10 mouse cellular contexts compared by ENCODE assay signal in genomic region chr14:27067866-27068271, GRCm38 (mm10). TPM values are rescaled to one million over a fixed set of nuclear protein-coding genes. Genes with fewer than 3 reads are reported as not detected.
DNase-seq lines count a peak whose midpoint lies in the region; ATAC-seq lines count a peak whose summit lies in the region.
"Had no signal": no experiment of that assay in that cellular context is flagged by ENCODE, and none has a peak within 500 bp of the region (broad histone marks: within the 10 kb centered on the region; RNA-seq: fewer than 3 reads in every experiment).

No protein-coding gene starts in this region.

- H3K4me1 ChIP-seq in lung, embryonic 16.5 days (replicated peaks; ENCODE audit: control insufficient read depth, insufficient read depth, low read length): peaks cover 30% of the 10 kb centered on the region
- H3K4me1 ChIP-seq in forebrain, embryonic 11.5 days (replicated peaks; ENCODE audit: control insufficient read depth, insufficient read depth, low read length): peaks cover 20% of the 10 kb centered on the region
- H3K4me1 ChIP-seq in limb, embryonic 10.5 days: peaks cover 100% of the 10 kb centered on the region
- H3K4me1 ChIP-seq in stomach, embryonic 15.5 days: peaks cover 49% of the 10 kb centered on the region

- no peak overlapping the region for H3K9ac ChIP-seq in lung, embryonic 16.5 days (ENCODE audit: low read length)
- H3K9ac ChIP-seq in forebrain, embryonic 11.5 days (ENCODE audit: low read length): no peak overlapping the region
- H3K9ac ChIP-seq in stomach, embryonic 15.5 days: no peak overlapping the region

- H3K4me2 ChIP-seq in lung, embryonic 16.5 days (ENCODE audit: low read depth, low read length): peak overlapping the region; percentile 19
- no peak overlapping the region for H3K4me2 ChIP-seq in forebrain, embryonic 11.5 days (ENCODE audit: low read depth, low read length, severe bottlenecking)
- H3K4me2 ChIP-seq in stomach, embryonic 15.5 days: no peak overlapping the region

- 0 out of 2 replicates have a peak, but pooled peaks have one; percentile 26 for ATAC-seq in lung, embryonic 16.5 days (ENCODE audit: low read depth)
- peak; percentile 42; the same call in 1 of the 2 replicates for ATAC-seq in forebrain, embryonic 11.5 days (replicated peaks; ENCODE audit: low FRiP score)
- ATAC-seq in stomach, embryonic 15.5 days (ENCODE audit: insufficient read depth, low FRiP score, low read depth): no peak

- H3K9me3 ChIP-seq in lung, embryonic 16.5 days (ENCODE audit: control insufficient read depth, low read length): no peaks in the 10 kb centered on the region
- H3K9me3 ChIP-seq in forebrain, embryonic 11.5 days (ENCODE audit: control insufficient read depth, low read length): no peaks in the 10 kb centered on the region
- no peaks in the 10 kb centered on the region for H3K9me3 ChIP-seq in limb, embryonic 10.5 days (replicated peaks)
- no peaks in the 10 kb centered on the region for H3K9me3 ChIP-seq in stomach, embryonic 15.5 days

- no peak for DNase-seq in lung, postnatal 4 days
- DNase-seq in forebrain, embryonic 11.5 days (ENCODE audit: low spot score): no peak
- DNase-seq in limb, embryonic 10.5 days (ENCODE audit: low spot score): peak; percentile 69
- DNase-seq in gastrocnemius, postnatal 4 days (ENCODE audit: low spot score in 2 of 2): no peak
- no peak for DNase-seq in adrenal gland, adult 18-20 months (ENCODE audit: low spot score in 2 of 2)
- no peak for DNase-seq in kidney, adult 9 months
- DNase-seq: cerebellum, postnatal 10 days; thymus, postnatal 4 days had no signal

- no peaks in the 10 kb centered on the region for H3K36me3 ChIP-seq in lung, embryonic 16.5 days (ENCODE audit: control insufficient read depth, insufficient read depth, low read length)
- no peaks in the 10 kb centered on the region for H3K36me3 ChIP-seq in forebrain, embryonic 11.5 days (ENCODE audit: control insufficient read depth, insufficient read depth, low read length)
- peaks cover 11% of the 10 kb centered on the region; the same call in 1 of the 2 replicates for H3K36me3 ChIP-seq in limb, embryonic 10.5 days
- H3K36me3 ChIP-seq in stomach, embryonic 15.5 days: no peaks in the 10 kb centered on the region

- H3K27me3 ChIP-seq in lung, embryonic 16.5 days (ENCODE audit: control insufficient read depth, insufficient read depth, low read depth, low read length): no peaks in the 10 kb centered on the region
- H3K27me3 ChIP-seq in forebrain, embryonic 11.5 days (ENCODE audit: control insufficient read depth, insufficient read depth, low read length): no peaks in the 10 kb centered on the region
- no peaks in the 10 kb centered on the region for H3K27me3 ChIP-seq in limb, embryonic 10.5 days (ENCODE audit: low read depth, poor library complexity, severe bottlenecking)
- H3K27me3 ChIP-seq in stomach, embryonic 15.5 days (replicated peaks): no peaks in the 10 kb centered on the region

- WGBS in lung, embryonic 16.5 days: 16% methylated on average over 6 of the region's 6 CpGs
- 16% methylated on average over 6 of the region's 6 CpGs for WGBS in forebrain, embryonic 11.5 days
- 11% methylated on average over 6 of the region's 6 CpGs for WGBS in limb, embryonic 10.5 days
- WGBS in stomach, embryonic 15.5 days: 25% methylated on average over 6 of the region's 6 CpGs

- peak overlapping the region; percentile 78 for H3K27ac ChIP-seq in lung, embryonic 16.5 days (ENCODE audit: low read length)
- H3K27ac ChIP-seq in forebrain, embryonic 11.5 days (ENCODE audit: low read depth, low read length): peak overlapping the region; percentile 31; the same call in 1 of the 2 replicates
- H3K27ac ChIP-seq in limb, embryonic 10.5 days: peak overlapping the region; percentile 94
- peak overlapping the region; percentile 37 for H3K27ac ChIP-seq in stomach, embryonic 15.5 days

- H3K4me3 ChIP-seq in lung, embryonic 16.5 days (ENCODE audit: low read length): no peak overlapping the region
- H3K4me3 ChIP-seq in forebrain, embryonic 11.5 days (ENCODE audit: low read depth, low read length): no peak overlapping the region
- peak overlapping the region; percentile 37 for H3K4me3 ChIP-seq in limb, embryonic 10.5 days
- H3K4me3 ChIP-seq in stomach, embryonic 15.5 days (replicated peaks): no peak overlapping the region

RNA-seq across cellular contexts. Expression of gene Il17rd, which starts 29.1 kb away (rescaled TPM):
- 1.9 and 2.0 TPM in 2 replicates for polyA plus RNA-seq in lung, embryonic 16.5 days (2015; fragmentation: Nextera tagmentation; extraction: Ambion mirVana)
- 7.2 and 7.8 TPM in 2 replicates for polyA plus RNA-seq in forebrain, embryonic 11.5 days (2014; fragmentation: Nextera tagmentation; extraction: Ambion mirVana)
- polyA plus RNA-seq in limb, embryonic 10.5 days (2016; fragmentation: Nextera tagmentation; extraction: Ambion mirVana): 17.4 and 18.2 TPM in 2 replicates
- 3.0 and 3.2 TPM in 2 replicates for polyA plus RNA-seq in stomach, embryonic 15.5 days (2015; fragmentation: Nextera tagmentation; extraction: Ambion mirVana)
- total RNA-seq in gastrocnemius, postnatal 4 days (2021): 10 to 100 TPM; 11.9 to 12.6 TPM
- 1 to 10 TPM; 2.9 to 3.7 TPM for total RNA-seq in adrenal gland, adult 18-20 months (2021)

RNA-seq across cellular contexts. Expression of gene Arhgef3, which starts 46.8 kb away (rescaled TPM):
- polyA plus RNA-seq in lung, embryonic 16.5 days (2015; fragmentation: Nextera tagmentation; extraction: Ambion mirVana): 12.8 and 13.8 TPM in 2 replicates
- polyA plus RNA-seq in forebrain, embryonic 11.5 days (2014; fragmentation: Nextera tagmentation; extraction: Ambion mirVana): 2.3 and 2.9 TPM in 2 replicates
- polyA plus RNA-seq in limb, embryonic 10.5 days (2016; fragmentation: Nextera tagmentation; extraction: Ambion mirVana): 4.4 and 8.4 TPM in 2 replicates
- polyA plus RNA-seq in stomach, embryonic 15.5 days (2015; fragmentation: Nextera tagmentation; extraction: Ambion mirVana): 15.2 and 16.1 TPM in 2 replicates
- total RNA-seq in gastrocnemius, postnatal 4 days (2021): 10 to 100 TPM; 24.8 to 25.1 TPM
- total RNA-seq in adrenal gland, adult 18-20 months (2021): 10 to 100 TPM; 25.3 to 45.5 TPM

Comparison
In these comparisons a context has a peak if more than half of its experiments do, and no peak if none do; other contexts are left out.
1. H3K27ac ChIP-seq: peak in every context shown above with its lines; median percentile 94 in limb, embryonic 10.5 days; 78 in lung, embryonic 16.5 days; 37 in stomach, embryonic 15.5 days; 31 in forebrain, embryonic 11.5 days.